Mouse (Mus musculus) adrenal gland (tissue): ENCODE measurements around the gene Cdk17.

ENCODE experiments used
- intact Hi-C: fragments of 180-260 bp; cut with DNase I; formaldehyde crosslinking; loops from one replicate; pipeline ENCODE4 v1.15.1; 2025
- long read RNA-seq, 2 experiments: library from polyadenylated mRNA; unstranded; transcript quantifications; one replicate each; pipeline ENCODE4 v2.0.0; 2020; ENCODE audit warnings: borderline replicate concordance in 1 of 2; ENCODE audit not compliant: insufficient replicate concordance in 1 of 2

Gene Cdk17
- long read RNA-seq, experiment 1, partial matches to known transcripts, result 4 of 8 reads
- long read RNA-seq, experiment 1, other reads (novel, unspliced or antisense), result 1 of 8 reads
- long read RNA-seq, experiment 2, partial matches to known transcripts, result 1 of 5 reads
- long read RNA-seq, experiment 2, other reads (novel, unspliced or antisense), result 0 of 5 reads

GRCm38 (mm10) chr10:93160807-93161510 is at the start of gene Cdk17:
TSS of gene Cdk17 (plus strand) at chr10:93160875.
- intact Hi-C loops, result loop anchor here (5.0 to 10.0 kb wide), 2 partner anchors 131 to 294 kb away; partner anchors contain the start of gene Lta4h

GRCm38 (mm10) chr10:93111412-93111811 is 49.3 kb upstream of the Cdk17 start:
- intact Hi-C loops, result no loop called here

GRCm38 (mm10) chr10:93112021-93112420 is 48.7 kb upstream of the Cdk17 start:
- intact Hi-C loops, result no loop called here

GRCm38 (mm10) chr10:93113968-93114367 is 46.7 kb upstream of the Cdk17 start:
- intact Hi-C loops, result no loop called here

- intact Hi-C loops, result no loop called here
Observed at GRCm38 (mm10) chr10:93114782-93115181, 45.9 kb upstream of the Cdk17 start.

GRCm38 (mm10) chr10:93115743-93116142 is 44.9 kb upstream of the Cdk17 start:
- intact Hi-C loops, result no loop called here

- intact Hi-C loops, result no loop called here
Observed at GRCm38 (mm10) chr10:93116636-93117035, 44.0 kb upstream of the Cdk17 start.

- intact Hi-C loops, result no loop called here
Observed at GRCm38 (mm10) chr10:93119809-93120208, 40.9 kb upstream of the Cdk17 start.

GRCm38 (mm10) chr10:93121262-93121860 is 39.3 kb upstream of the Cdk17 start:
- intact Hi-C loops, result no loop called here

GRCm38 (mm10) chr10:93122399-93123184 is 38.1 kb upstream of the Cdk17 start:
- intact Hi-C loops, result no loop called here

- intact Hi-C loops, result no loop called here
Observed at GRCm38 (mm10) chr10:93123310-93123709, 37.4 kb upstream of the Cdk17 start.

- intact Hi-C loops, result no loop called here
Observed at GRCm38 (mm10) chr10:93123957-93124613, 36.6 kb upstream of the Cdk17 start.

- intact Hi-C loops, result no loop called here
Observed at GRCm38 (mm10) chr10:93126025-93126424, 34.6 kb upstream of the Cdk17 start.

- intact Hi-C loops, result no loop called here
Observed at GRCm38 (mm10) chr10:93128566-93128965, 32.1 kb upstream of the Cdk17 start.

GRCm38 (mm10) chr10:93129345-93129744 is 31.3 kb upstream of the Cdk17 start:
- intact Hi-C loops, result no loop called here

- intact Hi-C loops, result no loop called here
Observed at GRCm38 (mm10) chr10:93129904-93130455, 30.7 kb upstream of the Cdk17 start.

GRCm38 (mm10) chr10:93130456-93130940 is 30.2 kb upstream of the Cdk17 start:
- intact Hi-C loops, result no loop called here

- intact Hi-C loops, result no loop called here
Observed at GRCm38 (mm10) chr10:93131865-93132566, 28.7 kb upstream of the Cdk17 start.

- intact Hi-C loops, result no loop called here
Observed at GRCm38 (mm10) chr10:93138730-93139129, 21.9 kb upstream of the Cdk17 start.

GRCm38 (mm10) chr10:93140778-93141177 is 19.9 kb upstream of the Cdk17 start:
- intact Hi-C loops, result loop anchor here (10.0 kb wide), 1 partner anchor 56 kb away; the partner anchor contains the start of gene Cfap54
